Comparison of ENCODE assay signal across 19 mouse cellular contexts in genomic region chr1:164324878-164325277, GRCm38 (mm10).
"Had no signal": no experiment of that assay in that cellular context is flagged by ENCODE, and none has a peak within 500 bp of the region (broad histone marks: within the 10 kb centered on the region; RNA-seq: fewer than 3 reads in every experiment).

No protein-coding gene starts in this region.

- H3K27ac ChIP-seq: liver, embryonic 14.5 days; lung, embryonic 15.5 days; midbrain, embryonic 10.5 days; midbrain, embryonic 12.5 days; neural tube, embryonic 13.5 days; neural tube, embryonic 15.5 days; stomach, embryonic 15.5 days had no signal

- DNase-seq: lung, adult 18-20 months; lung, postnatal 10 days; lung, postnatal 36 days; midbrain, embryonic 14.5 days; retina, postnatal 1 day; right cerebral cortex, adult 18-20 months; right cerebral cortex, postnatal 25 days; thymus, adult 2 months; thymus, postnatal 25 days; thymus, postnatal 4 days had no signal

- H3K27me3 ChIP-seq: lung, embryonic 15.5 days; midbrain, embryonic 12.5 days; neural tube, embryonic 13.5 days; neural tube, embryonic 15.5 days; stomach, embryonic 15.5 days had no signal

- ATAC-seq: midbrain, embryonic 16.5 days had no signal

- H3K9ac ChIP-seq: liver, embryonic 14.5 days; lung, embryonic 15.5 days; midbrain, embryonic 12.5 days; neural tube, embryonic 13.5 days; neural tube, embryonic 15.5 days; stomach, embryonic 15.5 days had no signal

- H3K4me3 ChIP-seq: lung, embryonic 15.5 days; midbrain, embryonic 10.5 days; midbrain, embryonic 12.5 days; myocyte; neural tube, embryonic 13.5 days; neural tube, embryonic 15.5 days; stomach, embryonic 15.5 days had no signal

- H3K36me3 ChIP-seq: lung, embryonic 15.5 days; midbrain, embryonic 12.5 days; stomach, embryonic 15.5 days had no signal

- H3K9me3 ChIP-seq: lung, embryonic 15.5 days; midbrain, embryonic 10.5 days; midbrain, embryonic 12.5 days; neural tube, embryonic 13.5 days; neural tube, embryonic 15.5 days; stomach, embryonic 15.5 days had no signal

- H3K4me2 ChIP-seq: lung, embryonic 15.5 days; midbrain, embryonic 12.5 days; neural tube, embryonic 13.5 days; neural tube, embryonic 15.5 days; stomach, embryonic 15.5 days had no signal
